Mouse (Mus musculus): ENCODE data around the gene Tyk2. TPM values are rescaled to one million over a fixed set of nuclear protein-coding genes. Genes with fewer than 3 reads are reported as not detected.

The Tyk2 gene
- total and polyA plus RNA-seq, 3 experiments = 16.6 to 19.0 (median 17.4) TPM

DNA sequence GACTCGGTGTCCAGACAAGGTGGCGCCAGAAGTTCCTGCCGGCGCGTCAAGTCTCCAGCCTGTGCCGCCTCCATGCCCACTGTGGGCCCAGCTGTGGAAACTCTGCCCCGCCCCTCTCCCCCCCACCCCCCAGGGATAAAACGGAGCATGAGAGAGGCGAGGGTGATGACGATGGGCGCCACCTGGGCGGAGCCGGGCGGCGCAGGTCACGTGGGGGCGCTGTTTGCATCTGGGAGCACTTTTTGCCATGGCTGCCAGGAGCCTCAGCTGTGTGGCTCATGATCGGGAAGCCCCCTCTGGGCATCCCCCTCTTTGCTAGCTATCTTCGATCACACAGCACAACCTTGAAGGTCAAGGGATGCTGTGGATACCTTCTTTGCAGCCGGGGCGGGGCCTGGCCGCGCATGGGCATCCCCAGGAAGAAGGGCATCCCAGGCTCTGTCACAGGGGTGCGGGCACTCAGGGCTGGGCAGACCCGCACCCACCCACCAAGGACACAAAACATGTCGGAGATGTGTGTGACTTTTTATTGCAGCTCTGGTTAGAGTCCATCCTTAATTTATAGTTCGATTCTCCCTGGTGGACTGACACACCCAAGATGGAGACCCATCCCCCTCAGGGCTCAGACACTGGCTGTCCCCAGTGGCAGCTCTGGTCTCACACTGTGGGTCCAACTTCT lies 63.9 kb downstream of the Tyk2 start, which contains the start of gene Zglp1:
Gene Zglp1, minus strand, starts transcription at position 88 of the 679 bp plus-strand sequence.
- peaks cover 92% of the 10 kb centered on the region for H3K36me3 ChIP-seq (replicated peaks)
- no peak for ATAC-seq (ENCODE audit: extremely low read depth, insufficient number of reproducible peaks, low FRiP score, poor library complexity, severe bottlenecking)
- H3K4me3 ChIP-seq (ENCODE audit: low read depth, low read length) = no peak within 1 kb of the TSS
- no peak for DNase-seq (ENCODE audit: low spot score)
- H3K9me3 ChIP-seq (replicated peaks) = no peaks in the 10 kb centered on the region
- TF ChIP-seq TAL1 (conservative IDR thresholded peaks at IDR 0.05; ENCODE audit: low read depth, low read length) = no peak
- no peak for TF ChIP-seq POLR2AphosphoS5 (IDR thresholded peaks at IDR 0.05; ENCODE audit: insufficient replicate concordance, low read depth, low read length)
- no peak for TF ChIP-seq CTCF (IDR thresholded peaks at IDR 0.05; ENCODE audit: low read depth, low read length)
- TF ChIP-seq GATA1 (IDR thresholded peaks at IDR 0.05; ENCODE audit: borderline replicate concordance, low read length) = no peak
- no peak for TF ChIP-seq GATA2 (IDR thresholded peaks at IDR 0.05; ENCODE audit: borderline replicate concordance, low read depth, low read length)
- no peaks in the 10 kb centered on the region for H3K27me3 ChIP-seq (ENCODE audit: insufficient read depth, low read length)
- peaks cover 25% of the 10 kb centered on the region for H3K4me1 ChIP-seq (ENCODE audit: insufficient read depth, low read depth, low read length)

DNA sequence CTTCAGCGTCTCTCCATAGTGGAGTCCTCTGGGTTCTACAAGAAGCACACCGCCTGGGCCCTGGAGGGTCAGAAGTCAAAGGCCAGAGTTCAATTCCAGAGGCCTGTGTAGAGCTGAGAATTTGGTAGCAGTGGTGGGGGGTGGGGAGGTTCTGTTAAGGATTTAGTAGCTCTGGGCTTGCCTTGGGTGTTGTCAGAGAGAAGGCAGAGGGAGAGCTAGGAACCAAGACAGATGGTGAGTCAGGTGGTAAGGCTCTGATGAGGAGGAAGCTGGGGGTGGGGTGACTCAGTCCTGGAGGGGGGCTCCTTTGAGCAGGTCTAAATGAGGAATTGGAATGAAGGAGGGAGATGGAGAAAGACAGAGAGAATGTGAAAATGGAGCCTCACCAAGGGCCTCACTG lies 68.1 kb downstream of the Tyk2 start:
- H3K9me3 ChIP-seq (replicated peaks) = no peaks in the 10 kb centered on the region
- H3K27me3 ChIP-seq (ENCODE audit: insufficient read depth, low read length) = no peaks in the 10 kb centered on the region; the same call in 1 of the 2 replicates
- peaks cover 12% of the 10 kb centered on the region for H3K4me1 ChIP-seq (ENCODE audit: insufficient read depth, low read depth, low read length)
- TF ChIP-seq GATA2 (IDR thresholded peaks at IDR 0.05; ENCODE audit: borderline replicate concordance, low read depth, low read length) = no peak
- TF ChIP-seq GATA1 (IDR thresholded peaks at IDR 0.05; ENCODE audit: borderline replicate concordance, low read length) = no peak
- TF ChIP-seq CTCF (IDR thresholded peaks at IDR 0.05; ENCODE audit: low read depth, low read length) = no peak
- no peak for TF ChIP-seq TAL1 (conservative IDR thresholded peaks at IDR 0.05; ENCODE audit: low read depth, low read length)
- TF ChIP-seq POLR2AphosphoS5 (IDR thresholded peaks at IDR 0.05; ENCODE audit: insufficient replicate concordance, low read depth, low read length) = no peak
- H3K4me3 ChIP-seq (ENCODE audit: low read depth, low read length) = no peak overlapping the region
- H3K36me3 ChIP-seq (replicated peaks) = peaks cover 64% of the 10 kb centered on the region
- DNase-seq (ENCODE audit: low spot score) = no peak
- ATAC-seq (ENCODE audit: extremely low read depth, insufficient number of reproducible peaks, low FRiP score, poor library complexity, severe bottlenecking) = no peak

Other genes with a start within 250 kb of the Tyk2 start
Only the 20 nearest of the 23 such genes appear.
- gene Dnmt1, start 171.4 kb downstream of the Tyk2 start, total RNA-seq (2014; fragmentation: Nextera tagmentation) = 142 and 148 TPM in 2 replicates
- gene Dnmt1, start 171.4 kb downstream of the Tyk2 start, total RNA-seq (2017) = 167 and 197 TPM in 2 replicates
- 178 and 209 TPM in 2 replicates for gene Dnmt1, start 171.4 kb downstream of the Tyk2 start, polyA plus RNA-seq (2012)
- gene S1pr2, start 154.5 kb downstream of the Tyk2 start, total RNA-seq (2014; fragmentation: Nextera tagmentation) = 1.8 and 8.4 TPM in 2 replicates
- 2.1 and 2.8 TPM in 2 replicates for gene S1pr2, start 154.5 kb downstream of the Tyk2 start, total RNA-seq (2017)
- gene S1pr2, start 154.5 kb downstream of the Tyk2 start, polyA plus RNA-seq (2012) = 1.6 TPM in 2 replicates
- gene Mrpl4, start 128.5 kb downstream of the Tyk2 start, total RNA-seq (2014; fragmentation: Nextera tagmentation) = 38.4 and 39.6 TPM in 2 replicates
- 39.1 and 51.5 TPM in 2 replicates for gene Mrpl4, start 128.5 kb downstream of the Tyk2 start, total RNA-seq (2017)
- 92.6 and 129 TPM in 2 replicates for gene Mrpl4, start 128.5 kb downstream of the Tyk2 start, polyA plus RNA-seq (2012)
- gene Icam1, start 115.3 kb downstream of the Tyk2 start, total RNA-seq (2014; fragmentation: Nextera tagmentation) = 9.6 and 9.9 TPM in 2 replicates
- gene Icam1, start 115.3 kb downstream of the Tyk2 start, total RNA-seq (2017) = 15.7 and 17.1 TPM in 2 replicates
- gene Icam1, start 115.3 kb downstream of the Tyk2 start, polyA plus RNA-seq (2012) = 5.0 and 5.8 TPM in 2 replicates
- 2.1 and 4.8 TPM in 2 replicates for gene Icam4, start 101.9 kb downstream of the Tyk2 start, total RNA-seq (2014; fragmentation: Nextera tagmentation)
- gene Icam4, start 101.9 kb downstream of the Tyk2 start, total RNA-seq (2017) = 8.2 and 10.6 TPM in 2 replicates
- 8.3 and 11.2 TPM in 2 replicates for gene Icam4, start 101.9 kb downstream of the Tyk2 start, polyA plus RNA-seq (2012)
- gene Icam5, start 99.2 kb downstream of the Tyk2 start, total RNA-seq (2014; fragmentation: Nextera tagmentation) = not detected in 2 replicates
- 0.33 and 0.99 TPM in 2 replicates for gene Icam5, start 99.2 kb downstream of the Tyk2 start, total RNA-seq (2017)
- gene Icam5, start 99.2 kb downstream of the Tyk2 start, polyA plus RNA-seq (2012) = 0.30 and 0.38 TPM in 2 replicates
- not detected in 2 replicates for gene Zglp1, start 64.2 kb downstream of the Tyk2 start, total RNA-seq (2014; fragmentation: Nextera tagmentation)
- not detected in 2 replicates for gene Zglp1, start 64.2 kb downstream of the Tyk2 start, total RNA-seq (2017)
- 4.0 and 4.5 TPM in 2 replicates for gene Zglp1, start 64.2 kb downstream of the Tyk2 start, polyA plus RNA-seq (2012)
- gene Gm49373, start 58.1 kb downstream of the Tyk2 start, total RNA-seq (2014; fragmentation: Nextera tagmentation) = 0.98 and 2.2 TPM in 2 replicates
- gene Gm49373, start 58.1 kb downstream of the Tyk2 start, total RNA-seq (2017) = 0.33 and 1.0 TPM in 2 replicates
- gene Gm49373, start 58.1 kb downstream of the Tyk2 start, polyA plus RNA-seq (2012) = 0.61 and 1.2 TPM in 2 replicates
- gene Fdx1l, start 57.6 kb downstream of the Tyk2 start, total RNA-seq (2014; fragmentation: Nextera tagmentation) = 52.4 and 58.5 TPM in 2 replicates
- gene Fdx1l, start 57.6 kb downstream of the Tyk2 start, total RNA-seq (2017) = 54.3 and 56.1 TPM in 2 replicates
- gene Fdx1l, start 57.6 kb downstream of the Tyk2 start, polyA plus RNA-seq (2012) = 30.6 and 31.0 TPM in 2 replicates
- 95.6 and 162 TPM in 2 replicates for gene Gm38431, start 39.2 kb downstream of the Tyk2 start, total RNA-seq (2014; fragmentation: Nextera tagmentation)
- gene Gm38431, start 39.2 kb downstream of the Tyk2 start, total RNA-seq (2017) = 2.1 and 2.8 TPM in 2 replicates
- gene Gm38431, start 39.2 kb downstream of the Tyk2 start, polyA plus RNA-seq (2012) = 382 and 444 TPM in 2 replicates
- gene Raver1, start 39.2 kb downstream of the Tyk2 start, total RNA-seq (2014; fragmentation: Nextera tagmentation) = 35.1 and 72.2 TPM in 2 replicates
- gene Raver1, start 39.2 kb downstream of the Tyk2 start, total RNA-seq (2017) = 18.5 and 19.6 TPM in 2 replicates
- gene Raver1, start 39.2 kb downstream of the Tyk2 start, polyA plus RNA-seq (2012) = 0.62 and 0.92 TPM in 2 replicates
- 80.4 and 86.7 TPM in 2 replicates for gene Cdc37, start 18.7 kb upstream of the Tyk2 start, total RNA-seq (2014; fragmentation: Nextera tagmentation)
- gene Cdc37, start 18.7 kb upstream of the Tyk2 start, total RNA-seq (2017) = 124 and 193 TPM in 2 replicates
- 213 and 280 TPM in 2 replicates for gene Cdc37, start 18.7 kb upstream of the Tyk2 start, polyA plus RNA-seq (2012)
- 2.5 and 2.9 TPM in 2 replicates for gene Pde4a, start 34.5 kb upstream of the Tyk2 start, total RNA-seq (2014; fragmentation: Nextera tagmentation)
- gene Pde4a, start 34.5 kb upstream of the Tyk2 start, total RNA-seq (2017) = 1.5 and 1.7 TPM in 2 replicates
- 1.4 and 1.5 TPM in 2 replicates for gene Pde4a, start 34.5 kb upstream of the Tyk2 start, polyA plus RNA-seq (2012)
- 16.7 and 21.3 TPM in 2 replicates for gene Keap1, start 108.1 kb upstream of the Tyk2 start, total RNA-seq (2014; fragmentation: Nextera tagmentation)
- gene Keap1, start 108.1 kb upstream of the Tyk2 start, total RNA-seq (2017) = 46.4 and 48.1 TPM in 2 replicates
- gene Keap1, start 108.1 kb upstream of the Tyk2 start, polyA plus RNA-seq (2012) = 73.3 and 81.7 TPM in 2 replicates
- not detected in 2 replicates for gene S1pr5, start 117.2 kb upstream of the Tyk2 start, total RNA-seq (2014; fragmentation: Nextera tagmentation)
- gene S1pr5, start 117.2 kb upstream of the Tyk2 start, total RNA-seq (2017) = 0.11 TPM in 1 of 2 replicates, not detected in the other
- not detected in 2 replicates for gene S1pr5, start 117.2 kb upstream of the Tyk2 start, polyA plus RNA-seq (2012)
- 7.0 and 14.5 TPM in 2 replicates for gene Atg4d, start 134.1 kb upstream of the Tyk2 start, total RNA-seq (2014; fragmentation: Nextera tagmentation)
- gene Atg4d, start 134.1 kb upstream of the Tyk2 start, total RNA-seq (2017) = 9.1 and 11.0 TPM in 2 replicates
- gene Atg4d, start 134.1 kb upstream of the Tyk2 start, polyA plus RNA-seq (2012) = 14.9 and 20.7 TPM in 2 replicates
- 45.4 and 52.7 TPM in 2 replicates for gene Kri1, start 156.7 kb upstream of the Tyk2 start, total RNA-seq (2014; fragmentation: Nextera tagmentation)
- gene Kri1, start 156.7 kb upstream of the Tyk2 start, total RNA-seq (2017) = 74.3 and 89.3 TPM in 2 replicates
- 46.2 and 56.6 TPM in 2 replicates for gene Kri1, start 156.7 kb upstream of the Tyk2 start, polyA plus RNA-seq (2012)
- gene Cdkn2d, start 160.2 kb upstream of the Tyk2 start, total RNA-seq (2014; fragmentation: Nextera tagmentation) = 15.4 and 35.8 TPM in 2 replicates
- 30.3 and 31.2 TPM in 2 replicates for gene Cdkn2d, start 160.2 kb upstream of the Tyk2 start, total RNA-seq (2017)
- gene Cdkn2d, start 160.2 kb upstream of the Tyk2 start, polyA plus RNA-seq (2012) = 14.3 and 17.4 TPM in 2 replicates
- not detected in 2 replicates for gene Ap1m2, start 181.1 kb upstream of the Tyk2 start, total RNA-seq (2014; fragmentation: Nextera tagmentation)
- gene Ap1m2, start 181.1 kb upstream of the Tyk2 start, total RNA-seq (2017) = 0.16 TPM in 1 of 2 replicates, not detected in the other
- gene Ap1m2, start 181.1 kb upstream of the Tyk2 start, polyA plus RNA-seq (2012) = not detected in 2 replicates
- gene Slc44a2, start 189.5 kb upstream of the Tyk2 start, total RNA-seq (2014; fragmentation: Nextera tagmentation) = 42.2 and 52.7 TPM in 2 replicates
- 35.5 and 35.7 TPM in 2 replicates for gene Slc44a2, start 189.5 kb upstream of the Tyk2 start, total RNA-seq (2017)
- gene Slc44a2, start 189.5 kb upstream of the Tyk2 start, polyA plus RNA-seq (2012) = 45.4 and 56.8 TPM in 2 replicates

Measured in G1E (cell line).